Mouse (Mus musculus): ENCODE measurements around the gene Elmo1. TPM values are rescaled to one million over a fixed set of nuclear protein-coding genes. Genes with fewer than 3 reads are reported as not detected.

Gene Elmo1
- polyA plus RNA-seq, 1 experiment: 13.7 TPM

DNA sequence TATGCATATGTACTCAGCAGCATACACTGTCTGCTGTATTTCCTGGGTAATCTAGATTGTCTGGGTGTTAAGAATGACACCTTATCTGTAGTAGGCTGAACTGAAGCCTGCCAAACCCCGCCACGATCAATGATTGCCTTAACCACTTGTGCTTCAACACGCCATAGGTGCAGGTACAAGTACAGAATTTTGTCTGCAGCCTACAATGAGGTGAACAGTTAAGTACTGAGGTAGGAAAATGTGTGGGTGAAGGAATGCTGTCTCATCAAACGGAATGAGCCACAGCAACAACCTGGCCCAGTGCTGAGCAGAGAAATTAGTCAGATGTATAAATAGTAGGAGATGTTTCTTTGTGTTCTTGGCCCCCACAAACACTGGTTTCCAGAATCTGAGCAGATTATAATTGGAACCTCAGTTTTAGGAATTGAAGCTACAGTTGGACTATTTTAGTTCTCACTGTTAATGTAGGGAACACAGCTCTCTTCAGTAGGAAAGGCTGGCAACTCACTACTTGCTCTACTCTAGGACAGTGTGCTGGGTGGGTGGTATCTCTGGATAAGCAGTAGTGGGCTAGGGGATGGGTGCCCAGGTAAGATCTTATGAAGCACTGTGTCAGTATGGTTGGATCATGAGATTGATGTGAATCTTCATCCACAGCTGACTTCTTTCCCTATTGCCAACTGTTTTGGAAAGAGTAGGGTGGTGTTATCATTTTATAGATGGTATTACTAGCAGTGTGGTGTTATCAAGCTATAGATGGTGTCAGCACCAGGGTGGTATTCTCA is 4.7 kb downstream of the Elmo1 start:
- DNase-seq (ENCODE audit: low read depth): no peak

DNA sequence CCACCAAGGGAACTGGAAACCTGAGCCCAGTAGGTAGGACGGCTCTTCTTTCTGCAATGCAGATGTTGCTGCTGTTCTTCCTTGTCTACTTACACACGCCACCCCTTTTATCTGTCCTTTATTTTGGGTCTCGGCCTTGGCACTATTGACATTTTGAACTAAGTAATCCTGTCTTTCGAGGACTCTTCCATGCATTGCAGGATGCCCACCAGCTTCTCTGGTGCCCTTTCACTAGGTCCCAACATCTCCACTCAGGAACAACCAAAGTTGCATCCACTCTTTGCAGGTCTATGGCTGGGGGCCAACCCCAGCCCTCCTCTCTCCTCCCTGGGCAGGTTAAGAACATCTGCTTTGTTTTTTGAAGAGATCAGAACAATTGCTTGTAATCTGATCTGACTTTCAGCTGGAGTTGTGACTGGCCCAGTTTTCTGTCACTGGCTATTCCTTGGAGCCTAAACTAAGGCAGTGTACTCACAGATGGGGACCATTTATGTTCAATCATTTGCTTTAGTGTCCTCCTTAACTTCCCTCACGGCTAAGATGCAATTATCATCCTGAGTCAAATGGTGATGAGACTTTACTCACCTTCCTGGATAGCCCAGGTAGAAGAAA is 6.7 kb downstream of the Elmo1 start:
- DNase-seq (ENCODE audit: low read depth): no peak

DNA sequence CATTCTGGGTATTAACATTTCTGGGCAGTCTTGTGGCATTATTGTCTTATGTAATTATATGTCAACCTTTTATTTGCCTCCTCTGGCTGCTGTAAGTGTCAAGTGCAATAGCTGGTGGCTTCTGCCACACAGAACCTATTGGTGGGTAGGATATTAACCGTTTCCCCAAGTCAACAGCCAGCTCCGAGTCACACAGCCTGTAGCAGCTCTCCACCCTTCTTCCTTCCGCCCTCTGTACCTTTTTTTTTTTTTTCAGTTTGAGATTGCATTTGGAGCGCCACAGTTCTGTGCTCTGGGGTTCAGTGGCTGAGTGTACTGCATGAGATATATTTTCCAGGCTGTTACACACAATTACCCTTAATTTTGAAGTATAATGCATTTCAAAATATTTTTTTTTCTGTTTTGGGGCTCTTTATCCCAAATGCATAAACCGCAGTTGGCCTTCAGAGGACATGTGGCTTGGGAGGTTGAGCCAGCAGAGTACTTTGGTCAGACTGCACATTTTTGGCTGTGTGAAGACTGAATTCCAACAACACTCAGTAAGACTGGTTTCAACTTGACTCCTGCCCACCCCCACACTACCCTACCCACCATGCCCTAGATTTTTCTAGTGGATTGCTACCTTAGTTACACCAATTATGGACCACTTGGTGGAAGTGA is 7.7 kb downstream of the Elmo1 start:
- no peak for DNase-seq (ENCODE audit: low read depth)

GRCm38 (mm10) chr13:20098594-20098965 is 8.2 kb downstream of the Elmo1 start:
- no peak for DNase-seq (ENCODE audit: low read depth)

- DNase-seq (ENCODE audit: low read depth): no peak
Observed at GRCm38 (mm10) chr13:20099546-20099945, 9.2 kb downstream of the Elmo1 start.

DNA sequence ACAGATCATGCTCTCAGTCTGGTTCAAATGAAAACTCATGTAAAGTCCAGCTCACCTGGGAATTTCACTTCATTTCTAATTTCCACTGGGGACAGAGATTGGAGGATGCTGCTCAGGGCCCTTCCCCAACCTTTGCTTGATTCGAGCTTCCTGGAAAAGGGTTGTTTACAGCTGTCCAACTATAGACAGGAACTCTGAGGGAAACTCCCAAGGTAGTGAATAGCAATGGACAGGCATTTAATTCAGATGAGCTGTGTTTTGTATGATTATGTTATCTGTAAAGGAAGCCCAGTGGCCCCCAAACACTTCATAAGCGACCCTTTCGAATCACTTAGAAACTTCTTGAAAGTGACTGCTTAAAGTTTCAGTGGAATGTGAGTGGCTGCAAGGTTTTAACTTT is 10.0 kb downstream of the Elmo1 start:
- DNase-seq (ENCODE audit: low read depth): no peak

DNA sequence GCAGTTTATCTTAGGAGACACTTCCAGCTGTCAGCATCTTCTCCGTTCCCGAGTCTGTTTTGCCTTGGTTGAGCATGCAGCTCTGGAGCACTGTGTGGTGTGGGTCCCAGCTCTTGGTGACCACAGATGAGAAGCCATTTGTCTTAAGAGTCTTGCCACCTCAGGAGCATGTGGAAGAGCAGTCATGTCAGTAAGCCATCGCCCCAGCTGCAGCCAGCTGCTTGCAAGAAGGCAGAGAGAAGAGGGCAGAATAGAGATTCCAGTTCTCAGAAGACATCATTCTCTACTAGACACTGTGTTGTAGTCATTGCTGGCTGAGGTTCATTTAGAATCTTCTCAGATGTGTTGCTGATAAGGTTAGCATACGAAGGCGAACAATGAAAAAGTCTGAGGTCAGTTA is 11.3 kb downstream of the Elmo1 start:
- DNase-seq (ENCODE audit: low read depth): no peak

DNA sequence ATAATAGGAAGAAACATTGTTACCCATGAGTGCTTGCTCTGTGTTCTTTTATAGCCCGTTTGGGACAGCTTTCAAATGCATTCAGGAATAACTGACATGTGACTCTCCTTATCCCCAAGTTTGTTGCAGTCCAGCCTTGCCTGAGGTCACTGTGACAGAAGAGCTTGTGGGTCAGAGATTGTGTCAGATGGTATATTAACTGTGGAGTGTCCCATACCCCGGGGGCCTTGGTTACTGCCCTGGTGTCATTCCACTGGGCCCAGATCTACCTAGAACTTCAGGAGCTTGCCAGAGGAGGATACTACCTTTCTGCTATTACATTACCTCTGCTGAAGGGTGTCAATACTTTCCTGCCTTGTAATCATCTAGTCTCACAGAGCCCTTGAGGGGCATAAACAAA is 14.4 kb downstream of the Elmo1 start:
- no peak for DNase-seq (ENCODE audit: low read depth)

GRCm38 (mm10) chr13:20105996-20106395 is 15.6 kb downstream of the Elmo1 start:
- DNase-seq (ENCODE audit: low read depth): no peak

GRCm38 (mm10) chr13:20107953-20108498 is 17.6 kb downstream of the Elmo1 start:
- DNase-seq (ENCODE audit: low read depth): no peak

- no peak for DNase-seq (ENCODE audit: low read depth)
Observed at GRCm38 (mm10) chr13:20108956-20109355, 18.6 kb downstream of the Elmo1 start.

GRCm38 (mm10) chr13:20109446-20109845 is 19.1 kb downstream of the Elmo1 start:
- no peak for DNase-seq (ENCODE audit: low read depth)

DNA sequence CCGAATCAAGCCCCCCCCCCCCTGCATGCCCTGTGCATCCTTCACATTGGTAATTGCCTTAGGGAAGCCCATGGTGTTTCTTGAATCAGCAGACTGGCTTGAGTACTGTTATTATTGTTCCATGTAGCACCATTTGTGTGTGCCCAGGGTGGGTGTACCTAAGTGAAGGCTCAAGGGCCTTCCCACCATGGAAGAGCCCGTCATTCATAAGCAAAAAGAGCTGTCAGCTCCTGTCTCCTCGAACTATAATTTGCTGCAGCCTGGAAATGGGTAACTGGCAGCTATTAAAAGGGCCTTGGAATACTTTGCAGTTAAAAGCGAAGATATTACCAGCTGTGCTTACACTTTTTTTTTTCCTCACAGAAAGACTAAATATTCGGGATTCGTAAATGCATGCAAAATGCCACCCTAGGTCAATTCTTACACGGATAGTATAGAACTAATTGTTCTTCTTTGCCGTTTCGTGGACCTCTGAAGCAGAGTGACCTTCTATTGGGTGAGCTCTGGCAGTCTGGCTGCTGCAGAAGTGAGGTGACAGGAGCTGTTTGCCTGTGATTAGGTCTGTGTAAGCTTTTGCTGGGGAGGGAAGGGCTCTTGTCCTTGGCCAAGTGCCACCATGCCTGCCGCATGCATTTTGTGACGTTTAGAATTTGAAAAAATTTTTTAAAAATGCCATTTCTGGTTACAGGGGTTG is 19.7 kb downstream of the Elmo1 start:
- DNase-seq (ENCODE audit: low read depth): no peak

- DNase-seq (ENCODE audit: low read depth): no peak
Observed at GRCm38 (mm10) chr13:20111256-20111800, 20.9 kb downstream of the Elmo1 start.

GRCm38 (mm10) chr13:20115131-20115907 is 24.9 kb downstream of the Elmo1 start:
- DNase-seq (ENCODE audit: low read depth): no peak

DNA sequence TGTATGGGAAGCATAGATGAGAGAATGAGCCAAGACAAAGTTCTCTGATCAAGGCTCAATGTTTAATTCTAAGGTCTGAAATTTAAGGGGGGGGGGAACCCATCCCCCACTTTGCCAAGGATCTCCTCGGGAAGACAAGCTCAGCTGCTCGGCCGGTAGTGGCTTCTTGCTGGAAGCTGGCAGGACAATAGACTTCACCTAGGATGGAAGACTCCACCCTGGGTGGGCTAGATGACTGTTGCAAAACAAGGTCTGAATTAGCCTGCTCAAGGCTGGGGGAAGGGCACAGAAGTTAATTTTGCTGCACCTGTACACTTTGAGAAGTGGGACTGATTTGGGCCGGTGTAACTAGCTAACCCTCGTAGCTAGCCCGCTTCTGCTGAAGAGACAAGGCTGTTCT is 25.6 kb downstream of the Elmo1 start:
- DNase-seq (ENCODE audit: low read depth): no peak

GRCm38 (mm10) chr13:20116868-20117510 is 26.6 kb downstream of the Elmo1 start:
- no peak for DNase-seq (ENCODE audit: low read depth)

DNA sequence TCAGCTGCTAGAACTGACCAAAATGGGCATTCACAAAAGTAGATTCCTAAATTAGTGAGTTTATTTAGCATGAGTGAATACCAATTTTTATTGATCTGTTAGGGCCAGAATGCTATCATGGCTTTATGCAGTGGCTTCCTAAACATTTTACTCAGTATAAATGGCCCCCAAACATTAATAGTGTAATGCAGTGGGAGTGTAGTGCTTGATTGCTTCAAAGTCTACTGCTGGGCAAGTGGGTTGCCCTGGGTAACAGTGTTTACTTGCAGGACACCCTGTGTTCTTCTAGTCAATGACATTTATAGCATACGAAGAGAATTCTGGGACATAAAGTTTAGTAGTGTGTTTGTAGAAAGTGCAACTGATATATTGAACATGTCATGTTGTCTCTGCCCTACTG is 27.3 kb downstream of the Elmo1 start:
- DNase-seq (ENCODE audit: low read depth): no peak

GRCm38 (mm10) chr13:20118909-20119308 is 28.5 kb downstream of the Elmo1 start:
- DNase-seq (ENCODE audit: low read depth): no peak

DNA sequence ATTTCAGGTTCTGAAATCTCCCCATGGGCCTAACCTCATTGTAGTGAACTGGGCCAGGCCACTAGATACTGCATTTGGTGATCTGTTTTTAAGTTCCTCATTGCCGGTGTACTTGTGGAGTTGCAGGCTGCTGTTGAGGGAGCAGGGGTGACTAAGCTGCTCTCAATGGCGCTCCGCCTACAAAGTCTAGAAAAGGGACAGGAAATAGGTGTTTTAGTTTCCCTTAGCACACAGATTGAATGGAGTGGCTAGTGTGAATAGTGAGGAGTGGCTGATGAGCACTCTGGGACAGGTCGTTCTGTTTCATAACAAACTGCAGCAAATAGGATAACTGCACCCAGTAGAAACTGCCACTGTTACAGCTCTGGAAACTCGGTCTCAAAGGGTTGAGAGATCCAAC is 30.3 kb downstream of the Elmo1 start:
- no peak for DNase-seq (ENCODE audit: low read depth)
